Mouse (Mus musculus) liver, adult 2 months (tissue): ENCODE results near the gene Zfp114.

Source experiments
- CTCF ChIP-seq: fragments of 200-500 bp; IDR thresholded peaks from 2 replicates; pipeline ENCODE4 v1.5.1; 2011; ENCODE audit warnings: low read depth, low read length, control low read depth
- POLR2A ChIP-seq: fragments of 200-500 bp; IDR thresholded peaks from 2 replicates; pipeline ENCODE4 v1.6.1; 2011; ENCODE audit warnings: low read length, control low read depth; ENCODE audit not compliant: insufficient read depth; ENCODE audit errors: extremely low read depth

DNA sequence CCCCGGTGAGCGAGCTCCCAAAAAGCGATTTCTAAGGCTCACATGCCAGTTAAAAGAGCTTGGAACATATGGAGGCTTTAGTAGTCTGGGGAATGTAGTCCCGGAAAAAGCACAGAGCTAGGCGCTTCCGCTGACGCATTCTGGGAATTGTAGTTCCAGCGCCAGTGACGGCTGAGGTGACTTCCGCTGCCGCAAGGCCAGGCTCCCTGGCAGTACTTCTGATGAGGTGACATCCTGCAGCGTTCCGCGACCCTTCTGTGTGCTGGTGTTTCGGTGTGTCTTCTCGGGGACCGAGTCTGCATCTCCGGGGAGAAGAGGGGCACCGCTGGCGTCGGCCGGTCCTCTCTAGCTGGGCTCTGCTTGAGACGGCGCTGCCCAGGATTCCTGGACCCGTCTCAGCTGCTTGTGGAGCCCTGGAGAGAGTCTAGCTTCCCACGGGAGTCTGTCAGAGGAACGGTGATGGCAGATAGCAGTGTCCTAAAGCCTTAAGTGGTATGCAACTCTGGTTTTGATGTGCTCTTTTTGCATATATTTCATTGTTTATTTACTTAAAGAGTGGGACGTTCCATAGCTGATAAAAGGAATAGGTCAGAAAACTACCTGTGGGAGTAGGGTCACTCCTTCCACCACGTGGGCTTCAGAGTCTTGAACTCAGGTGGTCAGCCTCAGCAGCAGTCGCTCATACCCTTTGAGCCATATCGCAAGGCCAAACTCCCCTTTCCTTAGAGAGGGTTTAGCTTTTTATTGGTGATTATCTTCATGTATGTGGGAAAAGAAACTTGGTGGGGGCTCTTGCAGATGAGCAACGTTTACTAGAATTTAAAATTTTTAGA is 40.6 kb upstream of the Zfp114 start, which contains the start of gene Zfp235:
- TF ChIP-seq POLR2A (0 out of 2 replicates have a peak, but pooled peaks have one; percentile 43), CTCF (no peak)
